Mouse (Mus musculus) ES-E14 (cell line): ENCODE measurements at regions not wholly inside any gene's neighbourhood (a gene's known extent, or its start where the extent isn't known, plus 50 kb on each side); places are given as distances from the start of the nearest gene placed in this dataset.

Source experiments
- DNase-seq: peaks from one replicate; pipeline ENCODE4 v3.0.0-alpha.2; 2013; ENCODE audit warnings: low read depth, low spot score
- H3K27ac ChIP-seq: 2 replicates; pipeline ENCODE4 v1.5.1; 2012; ENCODE audit warnings: low read depth, mild to moderate bottlenecking, low read length, moderate library complexity, mixed read lengths; ENCODE audit not compliant: poor library complexity, insufficient read depth, severe bottlenecking
- H3K36me3 ChIP-seq: 2 replicates; pipeline ENCODE4 v1.6.1; 2012; ENCODE audit warnings: mild to moderate bottlenecking, low read length, moderate library complexity, mixed read lengths; ENCODE audit not compliant: control insufficient read depth, poor library complexity, insufficient read depth, severe bottlenecking
- H3K4me1 ChIP-seq, 2 experiments: fragments of 150-350 bp in 1 of 2; sonication (generic) in 1 of 2; 2 replicates each; pipeline ENCODE4 v1.6.1; 2012; ENCODE audit warnings: low read length in 2 of 2, mild to moderate bottlenecking in 1 of 2, mixed read lengths in 1 of 2; ENCODE audit not compliant: control insufficient read depth in 2 of 2, insufficient read depth in 2 of 2, poor library complexity in 1 of 2
- H3K4me3 ChIP-seq, 2 experiments: fragments of 150-350 bp in 1 of 2; sonication (generic) in 1 of 2; 2 replicates each; pipeline ENCODE4 v1.5.1; 2012; ENCODE audit warnings: low read length in 2 of 2, low read depth in 1 of 2, mild to moderate bottlenecking in 1 of 2, mixed read lengths in 1 of 2; ENCODE audit not compliant: insufficient read depth in 1 of 2, poor library complexity in 1 of 2, severe bottlenecking in 1 of 2
- H3K9ac ChIP-seq: 2 replicates; pipeline ENCODE4 v1.6.1; 2012; ENCODE audit warnings: low read depth, mild to moderate bottlenecking, low read length, mixed read lengths; ENCODE audit not compliant: poor library complexity, insufficient read depth, severe bottlenecking
- H3K9me3 ChIP-seq: fragments of 150-350 bp; sonication (generic); 2 replicates; pipeline ENCODE4 v1.6.1; 2012; ENCODE audit warnings: low read depth, mild to moderate bottlenecking, low read length; ENCODE audit not compliant: control insufficient read depth, insufficient read depth
- CHD2 ChIP-seq: IDR thresholded peaks from 2 replicates; pipeline ENCODE4 v1.6.1; 2014; ENCODE audit warnings: mild to moderate bottlenecking, low read depth, low read length, inconsistent platforms
- HCFC1 ChIP-seq: IDR thresholded peaks from 2 replicates; pipeline ENCODE4 v1.6.1; 2012; ENCODE audit warnings: low read length, inconsistent platforms, borderline replicate concordance; ENCODE audit not compliant: insufficient read depth
- MAFK ChIP-seq: IDR thresholded peaks from 2 replicates; pipeline ENCODE4 v1.6.1; 2014; ENCODE audit warnings: mild to moderate bottlenecking, low read depth, low read length, inconsistent platforms; ENCODE audit not compliant: insufficient read depth
- ZC3H11A ChIP-seq: IDR thresholded peaks from 2 replicates; pipeline ENCODE4 v1.6.1; 2012; ENCODE audit warnings: low read depth, mild to moderate bottlenecking, inconsistent platforms, low read length, borderline replicate concordance
- ZNF384 ChIP-seq: IDR thresholded peaks from 2 replicates; pipeline ENCODE4 v1.6.1; 2012; ENCODE audit warnings: low read depth, low read length, inconsistent platforms
- in situ Hi-C, 2 experiments: fragments of 600-800 bp; cut with MboI; formaldehyde crosslinking; loops; one replicate each; pipeline ENCODE4 v1.15.1; 2025; ENCODE audit warnings: low sequenced_read_pairs in 2 of 2, inconsistent platforms in 1 of 2; ENCODE audit not compliant: unreplicated experiment in 2 of 2

DNA sequence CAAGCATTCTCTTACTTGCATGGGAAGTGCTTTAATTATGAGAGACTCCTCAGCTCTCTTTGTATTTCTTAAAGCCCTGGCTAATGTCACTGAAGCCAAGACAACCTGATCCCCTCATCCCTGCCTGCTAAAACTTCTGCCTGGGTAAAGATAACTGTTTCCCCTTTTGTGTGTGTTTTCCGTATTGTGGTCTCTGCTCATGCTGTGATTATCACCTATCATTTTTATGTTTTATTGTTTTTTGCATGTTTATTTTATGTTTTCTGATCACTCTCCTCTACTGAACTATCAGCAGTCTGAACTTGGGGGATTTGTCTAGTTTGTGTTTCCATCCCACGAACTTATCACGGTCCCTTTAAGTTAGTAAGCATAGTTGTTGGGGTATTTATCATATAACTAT, 100.1 kb upstream of the Prdm1 start:
- no peaks in the 10 kb centered on the region for H3K9me3 ChIP-seq
- no peak for DNase-seq
- TF ChIP-seq MAFK (no peak), ZNF384 (no peak), CHD2 (no peak)
- H3K9ac ChIP-seq, result no peak overlapping the region
- H3K36me3 ChIP-seq, result no peaks in the 10 kb centered on the region
- no peak overlapping the region for H3K27ac ChIP-seq
- in situ Hi-C loops, result no loop called here
- no peak overlapping the region for H3K4me3 ChIP-seq
- H3K4me1 ChIP-seq, result no peaks in the 10 kb centered on the region

- TF ChIP-seq HCFC1 (no peak), MAFK (no peak), ZC3H11A (no peak), CHD2 (no peak), ZNF384 (no peak)
- H3K4me3 ChIP-seq, result no peak overlapping the region
- no peak overlapping the region for H3K27ac ChIP-seq
- H3K4me1 ChIP-seq, result no peaks in the 10 kb centered on the region
- DNase-seq, result no peak
- H3K9me3 ChIP-seq, result no peaks in the 10 kb centered on the region
- H3K36me3 ChIP-seq, result no peaks in the 10 kb centered on the region
- in situ Hi-C loops, result no loop called here
- no peak overlapping the region for H3K9ac ChIP-seq
These were observed 99.1 kb upstream of the Prdm1 start for GRCm38 (mm10) chr10:44627431-44627830.

- Histone ChIP-seq H3K4me1 (no peaks in the 10 kb centered on the region), H3K9me3 (no peaks in the 10 kb centered on the region), H3K9ac (no peak overlapping the region), H3K4me3 (no peak overlapping the region), H3K27ac (no peak overlapping the region), H3K36me3 (no peaks in the 10 kb centered on the region)
- TF ChIP-seq CHD2 (no peak), MAFK (no peak), HCFC1 (no peak), ZC3H11A (no peak), ZNF384 (no peak)
- DNase-seq, result no peak
- in situ Hi-C loops, result no loop called here
These were observed 97.2 kb upstream of the Prdm1 start for GRCm38 (mm10) chr10:44625521-44625920.

DNA sequence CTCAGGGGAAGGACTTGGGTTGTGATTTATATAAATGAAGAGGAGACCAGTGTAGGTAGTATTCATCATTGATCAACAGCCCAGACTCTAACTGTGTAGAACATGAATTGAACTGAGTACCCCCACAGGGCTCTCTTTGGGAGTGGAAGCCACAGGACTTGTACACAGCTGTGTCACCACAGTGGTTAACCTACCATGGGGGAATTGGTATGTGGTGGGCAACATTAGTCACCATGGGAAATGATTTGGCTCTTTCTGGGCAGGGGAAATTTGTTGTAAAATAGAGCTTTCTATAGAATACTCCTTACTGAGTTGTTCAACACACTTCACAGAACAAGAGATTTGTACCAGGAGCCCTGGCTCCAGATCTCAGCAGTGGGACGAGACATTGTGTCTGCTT, 87.3 kb upstream of the Prdm1 start:
- Histone ChIP-seq H3K27ac (no peak overlapping the region), H3K4me1 (no peaks in the 10 kb centered on the region), H3K36me3 (no peaks in the 10 kb centered on the region), H3K4me3 (no peak overlapping the region), H3K9ac (no peak overlapping the region), H3K9me3 (no peaks in the 10 kb centered on the region)
- in situ Hi-C loops, result no loop called here
- no peak for DNase-seq
- TF ChIP-seq HCFC1 (no peak), ZC3H11A (no peak), MAFK (no peak), ZNF384 (no peak), CHD2 (no peak)

- no peak for DNase-seq
- Histone ChIP-seq H3K4me1 (no peaks in the 10 kb centered on the region), H3K27ac (no peak overlapping the region), H3K9me3 (no peaks in the 10 kb centered on the region), H3K9ac (no peak overlapping the region), H3K4me3 (no peak overlapping the region), H3K36me3 (no peaks in the 10 kb centered on the region)
- TF ChIP-seq CHD2, result no peak
- TF ChIP-seq ZNF384, result no peak
- no peak for TF ChIP-seq MAFK
- TF ChIP-seq HCFC1, result no peak
- no peak for TF ChIP-seq ZC3H11A
- in situ Hi-C loops, result no loop called here
These were observed 84.3 kb upstream of the Prdm1 start for GRCm38 (mm10) chr10:44612571-44612970.
